Mouse (Mus musculus): ENCODE measurements around the gene Wwox. TPM values are rescaled to one million over a fixed set of nuclear protein-coding genes. Genes with fewer than 3 reads are reported as not detected.
A peak's percentile ranks its signal among the peaks of the same experiment; 100 is the strongest.

The Wwox gene
- polyA plus RNA-seq, 1 experiment from 2014 or later, result 13.8 TPM

GRCm38 (mm10) chr8:114973002-114973461 lies 533.6 kb downstream of the Wwox start:
- Histone ChIP-seq H3K4me1 (ENCODE audit: control insufficient read depth, insufficient read depth, low read length) (no peaks in the 10 kb centered on the region), H3K27ac (ENCODE audit: low read depth, low read length) (no peak overlapping the region), H3K9ac (replicated peaks; ENCODE audit: low read depth, low read length) (no peak overlapping the region), H3K4me3 (ENCODE audit: low read depth, low read length) (no peak overlapping the region), H3K9me3 (ENCODE audit: control insufficient read depth, low read length) (no peaks in the 10 kb centered on the region), H3K27me3 (ENCODE audit: control insufficient read depth, insufficient read depth, low read length) (no peaks in the 10 kb centered on the region), H3K36me3 (ENCODE audit: control insufficient read depth, insufficient read depth, low read length) (no peaks in the 10 kb centered on the region), H3K4me2 (ENCODE audit: low read depth, low read length) (no peak overlapping the region)
- no peak for ATAC-seq (ENCODE audit: low read depth)
- WGBS, result 6% methylated on average over 12 of the region's 12 CpGs

GRCm38 (mm10) chr8:114974336-114974950 lies 535.0 kb downstream of the Wwox start:
- no peak overlapping the region for H3K4me3 ChIP-seq (ENCODE audit: low read depth, low read length)
- 87% methylated on average over 5 of the region's 5 CpGs for WGBS
- ATAC-seq (ENCODE audit: low read depth), result no peak
- H3K27me3 ChIP-seq (ENCODE audit: control insufficient read depth, insufficient read depth, low read length), result no peaks in the 10 kb centered on the region
- no peak overlapping the region for H3K27ac ChIP-seq (ENCODE audit: low read depth, low read length)
- no peaks in the 10 kb centered on the region for H3K9me3 ChIP-seq (ENCODE audit: control insufficient read depth, low read length)
- no peak overlapping the region for H3K9ac ChIP-seq (replicated peaks; ENCODE audit: low read depth, low read length)
- no peak overlapping the region for H3K4me2 ChIP-seq (ENCODE audit: low read depth, low read length)
- no peaks in the 10 kb centered on the region for H3K4me1 ChIP-seq (ENCODE audit: control insufficient read depth, insufficient read depth, low read length)
- H3K36me3 ChIP-seq (ENCODE audit: control insufficient read depth, insufficient read depth, low read length), result no peaks in the 10 kb centered on the region

- WGBS, result 85% methylated on average over 11 of the region's 11 CpGs
- no peak for ATAC-seq (ENCODE audit: low read depth)
These were observed 538.3 kb downstream of the Wwox start for GRCm38 (mm10) chr8:114977746-114978145.

DNA sequence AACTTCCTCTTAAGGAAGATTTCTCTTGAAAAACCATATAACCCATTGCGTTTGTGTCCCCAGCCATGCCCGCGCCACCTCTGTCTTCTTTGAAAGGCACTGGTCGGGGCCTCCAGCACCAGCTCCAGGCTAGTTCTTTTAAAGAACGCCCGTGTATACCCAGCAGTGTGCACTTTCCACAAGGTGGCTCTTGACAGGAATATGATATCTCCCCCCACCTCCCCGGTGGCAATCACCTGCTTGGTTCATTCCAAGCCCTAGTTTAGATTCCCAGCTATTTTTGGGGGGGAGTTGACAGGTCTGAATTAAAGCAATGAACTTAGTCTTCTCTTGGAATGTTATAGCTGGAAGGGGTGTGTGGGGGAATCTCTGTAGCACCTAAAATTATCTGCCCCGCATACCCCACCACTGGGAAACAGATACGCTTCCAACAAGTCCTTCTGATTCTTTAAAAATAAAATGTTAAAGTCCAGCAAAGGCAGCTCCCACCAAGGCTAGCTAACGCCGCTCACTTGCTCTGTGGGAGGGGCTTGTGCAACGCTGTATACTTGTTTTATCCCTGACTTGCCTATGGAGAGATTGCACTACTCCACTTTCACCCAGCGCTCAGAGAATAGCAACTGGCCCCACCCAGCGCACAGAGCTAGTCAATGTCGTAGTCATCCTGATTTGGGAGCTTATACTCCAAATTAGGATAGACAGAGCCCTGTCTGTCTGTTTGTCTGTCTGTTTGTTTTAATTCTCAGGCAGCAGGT lies 538.9 kb downstream of the Wwox start:
- no peak for ATAC-seq (ENCODE audit: low read depth)
- 88% methylated on average over 15 of the region's 15 CpGs for WGBS

More at GRCm38 (mm10) chr8:114977746-114978145, 538.3 kb downstream of the Wwox start:
- H3K4me1 ChIP-seq (ENCODE audit: control insufficient read depth, insufficient read depth, low read length), result no peaks in the 10 kb centered on the region
- H3K4me2 ChIP-seq (ENCODE audit: low read depth, low read length), result no peak overlapping the region
- H3K4me3 ChIP-seq (ENCODE audit: low read depth, low read length), result no peak overlapping the region
- no peak overlapping the region for H3K27ac ChIP-seq (ENCODE audit: low read depth, low read length)
- no peaks in the 10 kb centered on the region for H3K9me3 ChIP-seq (ENCODE audit: control insufficient read depth, low read length)
- H3K9ac ChIP-seq (replicated peaks; ENCODE audit: low read depth, low read length), result no peak overlapping the region
- no peaks in the 10 kb centered on the region for H3K36me3 ChIP-seq (ENCODE audit: control insufficient read depth, insufficient read depth, low read length)
- H3K27me3 ChIP-seq (ENCODE audit: control insufficient read depth, insufficient read depth, low read length), result no peaks in the 10 kb centered on the region

GRCm38 (mm10) chr8:114979671-114980070 lies 540.2 kb downstream of the Wwox start:
- Histone ChIP-seq H3K36me3 (ENCODE audit: control insufficient read depth, insufficient read depth, low read length) (no peaks in the 10 kb centered on the region), H3K4me2 (ENCODE audit: low read depth, low read length) (no peak overlapping the region), H3K27ac (ENCODE audit: low read depth, low read length) (no peak overlapping the region), H3K9me3 (ENCODE audit: control insufficient read depth, low read length) (no peaks in the 10 kb centered on the region), H3K9ac (replicated peaks; ENCODE audit: low read depth, low read length) (no peak overlapping the region), H3K4me1 (ENCODE audit: control insufficient read depth, insufficient read depth, low read length) (no peaks in the 10 kb centered on the region), H3K27me3 (ENCODE audit: control insufficient read depth, insufficient read depth, low read length) (no peaks in the 10 kb centered on the region), H3K4me3 (ENCODE audit: low read depth, low read length) (no peak overlapping the region)
- ATAC-seq (ENCODE audit: low read depth), result no peak

More for the DNA sequence above, 538.9 kb downstream of the Wwox start:
- Histone ChIP-seq H3K4me2 (ENCODE audit: low read depth, low read length) (no peak overlapping the region), H3K4me3 (ENCODE audit: low read depth, low read length) (no peak overlapping the region), H3K9me3 (ENCODE audit: control insufficient read depth, low read length) (no peaks in the 10 kb centered on the region), H3K27me3 (ENCODE audit: control insufficient read depth, insufficient read depth, low read length) (no peaks in the 10 kb centered on the region), H3K27ac (ENCODE audit: low read depth, low read length) (no peak overlapping the region), H3K4me1 (ENCODE audit: control insufficient read depth, insufficient read depth, low read length) (no peaks in the 10 kb centered on the region), H3K9ac (replicated peaks; ENCODE audit: low read depth, low read length) (no peak overlapping the region), H3K36me3 (ENCODE audit: control insufficient read depth, insufficient read depth, low read length) (no peaks in the 10 kb centered on the region)

GRCm38 (mm10) chr8:114982762-114983161 lies 543.3 kb downstream of the Wwox start:
- no peak overlapping the region for H3K4me2 ChIP-seq (ENCODE audit: low read depth, low read length)
- no peaks in the 10 kb centered on the region for H3K4me1 ChIP-seq (ENCODE audit: control insufficient read depth, insufficient read depth, low read length)
- no peak overlapping the region for H3K9ac ChIP-seq (replicated peaks; ENCODE audit: low read depth, low read length)
- H3K4me3 ChIP-seq (ENCODE audit: low read depth, low read length), result no peak overlapping the region
- no peaks in the 10 kb centered on the region for H3K9me3 ChIP-seq (ENCODE audit: control insufficient read depth, low read length)
- 92% methylated on average over 11 of the region's 11 CpGs for WGBS
- H3K36me3 ChIP-seq (ENCODE audit: control insufficient read depth, insufficient read depth, low read length), result no peaks in the 10 kb centered on the region
- H3K27me3 ChIP-seq (ENCODE audit: control insufficient read depth, insufficient read depth, low read length), result no peaks in the 10 kb centered on the region
- ATAC-seq (ENCODE audit: low read depth), result no peak
- no peak overlapping the region for H3K27ac ChIP-seq (ENCODE audit: low read depth, low read length)

GRCm38 (mm10) chr8:114984500-114984899 lies 545.0 kb downstream of the Wwox start:
- H3K27ac ChIP-seq (ENCODE audit: low read depth, low read length), result no peak overlapping the region
- no peak overlapping the region for H3K9ac ChIP-seq (replicated peaks; ENCODE audit: low read depth, low read length)
- 68% methylated on average over 8 of the region's 8 CpGs for WGBS
- H3K9me3 ChIP-seq (ENCODE audit: control insufficient read depth, low read length), result no peaks in the 10 kb centered on the region
- H3K4me1 ChIP-seq (ENCODE audit: control insufficient read depth, insufficient read depth, low read length), result no peaks in the 10 kb centered on the region
- ATAC-seq (ENCODE audit: low read depth), result 0 out of 2 replicates have a peak, but pooled peaks have one; percentile 11
- H3K4me2 ChIP-seq (ENCODE audit: low read depth, low read length), result no peak overlapping the region
- no peak overlapping the region for H3K4me3 ChIP-seq (ENCODE audit: low read depth, low read length)
- H3K36me3 ChIP-seq (ENCODE audit: control insufficient read depth, insufficient read depth, low read length), result no peaks in the 10 kb centered on the region
- no peaks in the 10 kb centered on the region for H3K27me3 ChIP-seq (ENCODE audit: control insufficient read depth, insufficient read depth, low read length)

- Histone ChIP-seq H3K9me3 (ENCODE audit: control insufficient read depth, low read length) (no peaks in the 10 kb centered on the region), H3K9ac (replicated peaks; ENCODE audit: low read depth, low read length) (no peak overlapping the region), H3K4me2 (ENCODE audit: low read depth, low read length) (no peak overlapping the region), H3K4me3 (ENCODE audit: low read depth, low read length) (no peak overlapping the region), H3K36me3 (ENCODE audit: control insufficient read depth, insufficient read depth, low read length) (no peaks in the 10 kb centered on the region), H3K4me1 (ENCODE audit: control insufficient read depth, insufficient read depth, low read length) (no peaks in the 10 kb centered on the region), H3K27ac (ENCODE audit: low read depth, low read length) (no peak overlapping the region), H3K27me3 (ENCODE audit: control insufficient read depth, insufficient read depth, low read length) (no peaks in the 10 kb centered on the region)
- ATAC-seq (ENCODE audit: low read depth), result no peak
- WGBS, result 82% methylated on average over 13 of the region's 13 CpGs
These were observed 546.5 kb downstream of the Wwox start for GRCm38 (mm10) chr8:114985996-114986395.

DNA sequence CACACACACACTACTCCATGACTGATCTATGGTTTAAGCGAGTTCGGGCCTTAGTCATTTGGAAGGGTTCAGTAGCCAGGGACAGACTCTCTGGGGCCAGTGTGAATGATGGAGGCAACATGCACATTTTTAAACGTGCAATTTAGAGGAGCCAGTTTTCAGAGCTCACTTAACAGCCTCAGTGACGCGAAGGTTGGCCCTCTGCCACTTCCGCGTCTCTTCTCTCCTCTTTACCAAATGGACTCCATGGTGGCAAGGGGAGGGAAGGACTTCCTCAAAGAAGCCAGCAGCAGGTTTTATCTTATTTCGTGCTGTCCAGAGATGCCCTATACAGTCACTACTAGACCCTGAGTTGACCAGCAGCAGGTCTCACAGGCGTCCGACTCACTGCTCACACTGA lies 547.5 kb downstream of the Wwox start:
- no peaks in the 10 kb centered on the region for H3K27me3 ChIP-seq (ENCODE audit: control insufficient read depth, insufficient read depth, low read length)
- 0 out of 2 replicates have a peak, but pooled peaks cover 3% of the 10 kb centered on the region for H3K4me1 ChIP-seq (ENCODE audit: control insufficient read depth, insufficient read depth, low read length)
- H3K4me3 ChIP-seq (ENCODE audit: low read depth, low read length), result no peak overlapping the region
- no peak for ATAC-seq (ENCODE audit: low read depth)
- H3K4me2 ChIP-seq (ENCODE audit: low read depth, low read length), result no peak overlapping the region
- no peak overlapping the region for H3K27ac ChIP-seq (ENCODE audit: low read depth, low read length)
- no peak overlapping the region for H3K9ac ChIP-seq (replicated peaks; ENCODE audit: low read depth, low read length)
- no peaks in the 10 kb centered on the region for H3K9me3 ChIP-seq (ENCODE audit: control insufficient read depth, low read length)
- no peaks in the 10 kb centered on the region for H3K36me3 ChIP-seq (ENCODE audit: control insufficient read depth, insufficient read depth, low read length)
- 78% methylated on average over 10 of the region's 10 CpGs for WGBS

Measured in neural tube, embryonic 14.5 days (tissue).